In genomic region chr5:24649701-24650100, GRCm38 (mm10) we compare ENCODE assay signal across 27 mouse cellular contexts. TPM values are rescaled to one million over a fixed set of nuclear protein-coding genes. Genes with fewer than 3 reads are reported as not detected.
"Had no signal": no experiment of that assay in that cellular context is flagged by ENCODE, and none has a peak within 500 bp of the region (broad histone marks: within the 10 kb centered on the region; RNA-seq: fewer than 3 reads in every experiment).

No protein-coding gene starts in this region.

- H3K36me3 ChIP-seq: embryonic facial prominence, embryonic 10.5 days; embryonic facial prominence, embryonic 12.5 days; embryonic facial prominence, embryonic 13.5 days; embryonic facial prominence, embryonic 15.5 days; forebrain, embryonic 10.5 days; forebrain, embryonic 12.5 days; forebrain, embryonic 15.5 days had no signal

- H3K9ac ChIP-seq: embryonic facial prominence, embryonic 12.5 days; embryonic facial prominence, embryonic 13.5 days; embryonic facial prominence, embryonic 15.5 days; forebrain, embryonic 12.5 days; forebrain, embryonic 13.5 days; forebrain, embryonic 15.5 days; forebrain, postnatal 0 days had no signal

- H3K4me2 ChIP-seq: embryonic facial prominence, embryonic 12.5 days; embryonic facial prominence, embryonic 13.5 days; embryonic facial prominence, embryonic 15.5 days; forebrain, embryonic 12.5 days; forebrain, embryonic 13.5 days; forebrain, embryonic 15.5 days had no signal

- H3K4me3 ChIP-seq: embryonic facial prominence, embryonic 10.5 days; embryonic facial prominence, embryonic 12.5 days; embryonic facial prominence, embryonic 13.5 days; embryonic facial prominence, embryonic 15.5 days; erythroblast, embryonic 14.5 days; forebrain, embryonic 10.5 days; forebrain, embryonic 12.5 days; forebrain, embryonic 13.5 days; forebrain, embryonic 15.5 days; gastrocnemius, adult 2 months; heart, adult 2 months had no signal

- H3K27me3 ChIP-seq: embryonic facial prominence, embryonic 12.5 days; embryonic facial prominence, embryonic 13.5 days; embryonic facial prominence, embryonic 15.5 days; forebrain, embryonic 13.5 days; forebrain, embryonic 15.5 days had no signal

- H3K4me1 ChIP-seq: embryonic facial prominence, embryonic 12.5 days; embryonic facial prominence, embryonic 13.5 days; embryonic facial prominence, embryonic 15.5 days had no signal

- DNase-seq: cerebellum, adult 8-10 months; cerebellum, adult 9-10 months; cerebellum, adult 9-11 months; cerebellum, postnatal 10 days; cerebellum, postnatal 14 days; cerebellum, postnatal 25 days; cerebellum, postnatal 36 days; embryo, embryonic 11 days; forebrain, postnatal 0 days; gastrocnemius, adult 2 months; gastrocnemius, postnatal 10 days; gastrocnemius, postnatal 14 days; gastrocnemius, postnatal 25 days; gastrocnemius, postnatal 36 days; heart, adult 18-20 months; heart, adult 2 months had no signal

- ATAC-seq: forebrain, embryonic 13.5 days; forebrain, embryonic 14.5 days; forebrain, embryonic 15.5 days; forebrain, embryonic 16.5 days; forebrain, postnatal 0 days had no signal

- H3K9me3 ChIP-seq: embryonic facial prominence, embryonic 10.5 days; embryonic facial prominence, embryonic 12.5 days; embryonic facial prominence, embryonic 13.5 days; embryonic facial prominence, embryonic 15.5 days; forebrain, embryonic 10.5 days; forebrain, embryonic 12.5 days; forebrain, embryonic 13.5 days; forebrain, embryonic 15.5 days had no signal

- H3K27ac ChIP-seq: embryonic facial prominence, embryonic 10.5 days; embryonic facial prominence, embryonic 12.5 days; embryonic facial prominence, embryonic 13.5 days; embryonic facial prominence, embryonic 15.5 days; forebrain, embryonic 10.5 days; forebrain, embryonic 12.5 days; forebrain, embryonic 13.5 days; forebrain, embryonic 15.5 days; gastrocnemius, adult 2 months; heart, adult 2 months had no signal

RNA-seq across cellular contexts. Expression of gene Smarcd3, which starts 25.5 kb away (rescaled TPM):
- polyA plus RNA-seq: erythroblast, embryonic 14.5 days had no signal
